Mouse (Mus musculus): ENCODE measurements around the gene Crhr2.

Gene Crhr2

DNA sequence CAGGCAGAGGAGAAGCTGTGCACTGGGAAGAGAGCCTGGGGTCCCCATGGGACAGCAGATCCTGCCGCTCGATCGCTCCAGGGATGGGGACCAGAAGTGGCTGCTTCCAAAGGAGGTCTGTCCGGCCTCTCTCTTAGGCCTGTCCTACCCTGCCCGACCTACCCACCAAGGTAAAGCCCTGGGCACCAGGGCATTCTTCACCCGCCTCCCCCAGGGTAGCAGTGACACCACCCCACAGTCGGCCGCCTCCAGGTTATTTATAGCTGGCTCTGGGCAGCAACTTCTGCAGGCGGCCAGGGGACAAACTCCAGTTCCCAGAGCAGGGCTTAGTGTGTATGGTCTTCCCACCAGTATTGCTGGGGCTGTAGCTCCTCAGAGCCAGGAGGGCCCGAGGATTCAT, at the start of gene Crhr2:
TSS of gene Crhr2 (minus strand) at position 223 of the 400 bp plus-strand sequence.
- DNase-seq = no peak

DNA sequence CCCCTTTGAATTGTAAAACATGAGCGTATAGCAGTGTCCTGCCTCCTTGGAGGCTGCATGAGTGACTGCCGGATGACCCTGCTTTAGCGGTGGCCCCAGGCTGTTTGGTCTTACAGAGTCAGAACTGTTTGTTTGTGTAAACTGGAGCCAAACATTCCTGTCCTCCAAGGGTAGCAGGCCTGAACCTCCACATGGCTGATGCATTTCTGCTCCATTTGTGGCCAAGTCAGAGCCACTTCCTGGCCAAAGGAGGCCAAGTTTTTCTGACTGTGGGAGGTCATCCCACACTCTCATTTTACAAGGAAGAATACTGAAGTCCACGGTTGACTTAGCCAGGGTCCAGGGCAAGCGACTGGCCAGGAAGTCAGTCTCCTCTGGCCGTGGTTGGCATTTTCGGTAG, 46.7 kb upstream of the Crhr2 start:
- peak; percentile 50 for DNase-seq

DNA sequence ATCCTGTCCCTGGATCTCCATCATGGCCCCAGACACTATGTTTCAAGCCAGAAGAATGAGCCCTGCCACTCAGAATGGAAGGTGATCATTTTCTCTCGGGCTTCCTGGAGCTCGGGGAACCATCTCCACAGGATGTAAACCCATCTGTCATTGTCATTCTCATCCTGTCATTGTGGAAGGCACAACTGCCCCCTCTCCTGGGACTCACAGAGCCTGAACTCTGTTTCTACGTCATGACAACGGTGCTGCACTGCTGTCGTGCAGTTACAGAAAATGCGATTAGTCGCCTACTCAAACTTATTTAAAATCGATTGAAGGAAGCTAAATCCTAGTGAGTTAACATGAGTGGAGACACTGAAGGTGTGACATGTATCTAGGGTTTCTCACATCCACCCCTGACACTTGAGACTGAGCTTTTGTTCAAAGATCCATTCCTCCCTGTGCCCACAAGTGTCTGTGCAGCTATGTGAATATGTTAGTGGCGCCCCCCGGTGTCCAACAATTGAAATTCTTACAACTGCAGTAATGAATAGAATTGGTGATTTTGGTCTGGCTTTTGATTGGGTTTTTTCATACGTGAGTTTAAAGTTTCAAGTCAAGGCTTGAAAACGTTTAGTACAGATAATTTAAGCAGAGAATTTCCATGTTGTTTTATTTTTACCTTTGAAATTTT, 44.4 kb upstream of the Crhr2 start:
- DNase-seq = no peak

DNA sequence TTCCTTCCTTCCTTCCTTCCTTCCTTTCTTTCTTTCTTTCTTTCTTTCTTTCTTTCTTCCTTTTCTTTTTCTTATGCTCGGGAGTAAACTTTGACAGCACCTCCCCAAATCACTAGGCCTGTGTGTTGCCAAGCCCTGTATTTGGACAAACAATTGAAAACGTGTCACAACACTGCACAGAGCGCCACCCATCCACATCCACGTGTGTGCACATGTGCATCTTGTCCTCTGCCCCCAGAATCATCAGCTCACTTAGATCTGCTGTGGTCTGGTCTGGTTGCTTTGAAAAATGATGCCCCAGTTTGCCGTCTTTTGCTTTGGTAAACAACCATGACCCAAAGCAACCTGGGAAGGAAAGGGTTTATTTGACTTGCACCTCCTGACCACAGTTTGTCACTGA, 43.1 kb upstream of the Crhr2 start:
- peak; percentile 63 for DNase-seq

DNA sequence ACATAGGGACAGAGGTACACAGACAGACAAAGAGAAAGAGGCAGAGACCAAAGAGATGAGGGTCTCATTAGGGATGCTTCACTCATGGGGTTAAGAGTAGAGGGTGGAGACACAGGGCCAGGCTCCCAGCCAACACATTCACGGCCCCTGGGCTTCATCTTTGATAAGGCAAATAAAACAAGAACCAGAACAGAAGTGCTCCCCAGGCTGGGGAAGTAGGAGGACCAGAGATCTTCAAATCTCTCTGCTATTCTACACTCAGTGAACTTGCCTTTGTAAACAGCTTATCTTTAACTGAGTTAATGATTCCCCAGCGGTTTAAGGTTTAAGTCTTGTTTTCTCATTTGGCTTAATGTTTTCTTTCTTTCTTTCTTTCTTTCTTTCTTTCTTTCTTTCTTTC, 42.6 kb upstream of the Crhr2 start:
- peak; percentile 46 for DNase-seq

DNA sequence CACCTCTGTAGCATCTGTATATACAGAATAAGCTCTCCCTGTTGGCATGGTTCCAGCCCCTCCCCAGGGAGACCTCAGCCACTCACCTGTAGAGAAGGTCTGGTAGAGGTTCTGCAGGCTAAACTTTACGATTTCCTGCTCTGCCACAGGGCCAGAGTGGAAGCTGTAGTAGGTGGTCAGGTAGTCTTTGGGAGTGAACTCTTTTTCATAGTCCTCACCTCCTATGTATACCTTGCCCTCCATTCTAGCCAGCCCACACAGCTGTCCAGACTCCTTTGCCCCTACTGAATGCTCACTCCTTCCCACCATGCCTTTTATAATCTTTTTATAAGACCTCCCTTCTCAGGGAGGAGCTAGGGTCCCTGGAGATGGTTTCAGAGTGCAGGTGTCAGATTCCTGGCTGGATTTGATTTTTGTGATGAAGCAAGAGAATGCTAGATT, 41.9 kb upstream of the Crhr2 start, which contains the start of gene Inmt:
TSS of gene Inmt (minus strand) at position 303 of the 441 bp plus-strand sequence.
- peak; percentile 52 for DNase-seq

DNA sequence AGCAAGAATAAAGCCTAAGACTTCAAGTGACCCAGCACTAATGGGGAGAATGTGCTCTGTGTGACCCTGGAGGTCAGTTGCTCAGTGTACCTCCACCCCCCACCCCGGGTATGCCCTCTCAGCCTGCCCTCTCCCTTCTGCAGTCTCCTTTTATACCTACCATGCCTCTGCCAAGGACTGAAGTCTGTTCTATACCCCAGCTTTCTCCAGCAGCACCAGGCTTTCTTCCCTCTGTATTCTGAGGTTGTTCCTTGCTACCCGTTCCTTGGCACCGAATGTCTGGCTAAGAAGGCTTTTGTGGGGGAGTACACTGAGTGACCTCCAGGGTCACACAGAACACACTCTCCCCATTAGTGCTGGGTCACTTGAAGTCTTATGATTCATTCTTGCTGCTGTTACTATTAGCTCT, 41.1 kb upstream of the Crhr2 start:
- peak; percentile 54 for DNase-seq

DNA sequence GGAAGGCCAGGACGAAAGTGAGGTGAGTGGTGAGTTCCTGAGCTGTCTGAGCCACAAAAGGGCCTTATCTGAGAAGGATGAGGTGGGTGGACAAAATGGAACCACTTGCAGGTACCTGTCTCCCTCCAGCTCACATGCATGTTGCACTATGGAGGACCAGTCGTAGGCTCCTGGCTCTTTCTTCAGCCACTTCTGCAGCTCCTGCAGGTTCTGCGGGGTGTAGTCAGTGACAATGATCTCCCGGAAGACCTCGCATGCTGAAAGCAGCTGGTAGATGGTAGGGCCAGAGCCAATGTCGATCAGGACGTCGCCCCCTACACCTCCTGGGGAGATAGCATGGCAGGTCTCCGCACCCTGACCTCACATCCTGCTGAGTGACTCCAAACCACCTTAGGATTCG, 40.4 kb upstream of the Crhr2 start:
- DNase-seq = no peak

DNA sequence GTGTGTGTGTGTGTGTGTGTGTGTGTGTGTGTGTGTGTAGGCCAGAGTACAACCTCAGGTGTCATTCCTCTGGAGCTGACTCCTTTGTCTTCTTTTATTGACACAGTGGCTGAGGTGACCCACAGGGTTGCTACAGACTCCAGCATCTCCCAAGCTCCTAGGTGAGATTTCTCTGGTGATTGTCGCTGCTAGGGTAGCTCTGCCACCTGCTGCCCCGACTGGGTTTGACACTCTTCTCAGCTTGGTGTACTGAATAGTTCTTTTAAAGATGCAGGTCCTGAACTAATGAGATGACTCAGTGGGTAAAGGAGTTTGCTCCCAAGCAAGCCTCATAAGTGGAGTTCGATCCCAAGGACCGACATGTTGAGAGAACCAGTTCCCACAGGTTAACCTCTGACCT, 38.8 kb upstream of the Crhr2 start:
- no peak for DNase-seq

DNA sequence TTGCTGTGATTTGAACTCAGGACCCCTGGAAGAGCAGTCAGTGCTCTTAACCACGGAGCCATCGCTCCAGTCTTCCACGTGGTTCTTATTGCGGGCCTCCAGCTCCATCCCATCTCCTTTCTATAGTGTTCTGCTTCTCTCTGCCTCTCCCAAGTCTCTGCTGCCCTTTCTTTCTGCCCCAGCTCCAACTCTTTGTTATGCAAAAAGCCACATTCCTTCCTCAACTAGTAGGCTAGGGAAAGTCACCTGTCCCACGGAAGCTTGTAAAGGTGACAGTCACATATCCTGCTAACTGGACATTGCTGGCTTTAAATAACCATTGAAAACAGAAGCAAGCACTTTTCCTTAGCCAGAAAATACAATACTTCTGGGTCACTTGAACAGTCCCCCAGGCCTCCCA, 37.0 kb upstream of the Crhr2 start:
- no peak for DNase-seq

DNA sequence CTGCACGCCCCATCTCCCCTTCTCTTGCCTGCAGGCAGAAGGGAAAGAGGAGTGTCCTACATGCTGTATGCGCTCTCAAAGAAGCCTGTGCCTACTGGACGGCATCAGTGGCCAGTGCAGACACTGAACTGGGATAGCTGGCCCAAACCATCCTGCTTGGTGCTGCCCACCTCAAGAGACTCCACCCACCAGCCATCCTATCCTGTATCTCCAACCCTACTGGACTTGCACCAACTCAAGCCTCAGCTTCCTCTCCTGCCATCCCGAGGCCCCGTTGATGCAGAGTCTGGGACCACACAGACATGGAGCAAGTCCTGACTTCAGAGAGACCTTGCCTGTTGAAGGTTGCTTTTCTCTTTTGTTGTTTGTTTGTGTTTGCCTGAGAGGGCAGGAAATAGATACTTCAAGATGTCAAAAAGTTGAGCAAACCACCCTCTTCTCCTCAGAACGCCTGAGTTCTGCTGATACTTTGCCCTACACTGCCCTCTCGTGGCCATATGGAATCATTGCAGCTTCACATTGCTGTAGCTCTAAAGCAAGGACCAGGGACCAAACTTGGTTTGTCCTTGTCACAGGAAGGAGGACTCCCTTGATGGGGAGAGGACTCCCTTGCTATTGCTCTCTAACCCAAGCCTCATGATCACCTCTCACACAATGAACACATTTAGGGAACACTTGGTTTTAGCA, 34.1 kb upstream of the Crhr2 start:
- DNase-seq = peak; percentile 80

DNA sequence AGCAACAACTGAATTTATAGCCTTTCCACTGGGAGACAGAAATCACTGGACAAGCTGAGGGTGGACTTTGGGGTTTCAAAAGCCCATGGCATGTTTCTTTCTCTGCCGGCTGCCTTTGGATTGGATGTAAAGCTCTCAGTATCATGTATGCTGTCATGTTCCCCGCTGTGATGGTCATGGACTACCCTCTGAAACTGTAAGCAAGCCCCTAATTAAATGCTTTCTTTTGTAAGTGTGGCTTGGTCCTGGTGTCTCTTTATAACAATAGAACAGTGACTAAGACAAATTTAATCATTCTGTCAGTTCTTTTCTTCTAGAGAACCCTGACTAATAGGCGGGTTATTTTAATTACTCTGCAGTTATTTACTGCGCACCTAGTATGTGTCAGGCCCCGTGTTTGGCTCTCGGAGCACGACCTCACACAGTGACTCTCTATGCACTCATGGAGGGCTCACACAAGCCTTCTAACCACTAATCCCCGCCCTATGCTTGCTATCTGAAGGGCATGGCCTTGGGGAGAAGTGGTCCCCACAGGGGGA, 30.3 kb upstream of the Crhr2 start:
- DNase-seq = no peak

DNA sequence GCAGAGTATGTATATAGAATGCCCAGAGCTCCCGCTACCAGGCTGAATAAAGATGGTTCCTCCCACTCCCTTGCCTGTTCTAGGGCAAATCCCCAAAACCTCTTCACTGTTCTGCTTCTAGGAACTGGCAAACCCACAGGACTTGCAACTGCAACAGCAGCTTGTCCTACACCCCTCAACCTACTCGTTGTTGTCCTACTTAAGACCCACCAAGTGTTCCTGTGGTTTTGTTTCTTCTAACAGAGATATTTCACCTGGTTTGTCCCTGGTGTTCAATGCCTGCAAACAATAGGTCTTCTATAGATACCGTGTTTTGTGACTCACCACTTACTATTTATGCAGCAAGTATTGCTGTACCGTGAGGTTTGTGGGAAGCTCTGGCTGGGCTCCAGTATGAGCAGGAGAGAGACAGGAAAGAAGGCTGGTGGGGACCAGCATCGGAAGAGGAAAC, 28.5 kb upstream of the Crhr2 start:
- DNase-seq = no peak

DNA sequence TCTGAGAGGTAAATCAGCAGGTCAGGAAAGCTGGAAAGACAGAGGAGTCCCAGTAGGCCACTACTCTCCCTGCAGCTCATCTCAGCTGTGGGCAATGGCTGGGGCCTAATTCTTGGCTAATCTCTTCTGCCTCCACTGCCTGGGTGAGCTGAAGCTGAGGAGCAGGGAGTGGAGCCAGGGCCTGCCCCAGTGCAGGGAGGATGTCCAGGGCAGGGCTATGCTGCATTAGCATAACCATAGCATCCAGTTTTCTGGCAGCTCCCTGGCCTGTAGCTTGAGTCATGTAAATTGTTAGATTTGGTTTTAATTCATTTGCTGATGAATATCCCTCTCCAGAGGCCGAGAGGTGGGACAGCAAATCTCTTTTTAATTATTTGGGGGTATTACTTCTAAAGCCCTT, 26.4 kb upstream of the Crhr2 start:
- no peak for DNase-seq

DNA sequence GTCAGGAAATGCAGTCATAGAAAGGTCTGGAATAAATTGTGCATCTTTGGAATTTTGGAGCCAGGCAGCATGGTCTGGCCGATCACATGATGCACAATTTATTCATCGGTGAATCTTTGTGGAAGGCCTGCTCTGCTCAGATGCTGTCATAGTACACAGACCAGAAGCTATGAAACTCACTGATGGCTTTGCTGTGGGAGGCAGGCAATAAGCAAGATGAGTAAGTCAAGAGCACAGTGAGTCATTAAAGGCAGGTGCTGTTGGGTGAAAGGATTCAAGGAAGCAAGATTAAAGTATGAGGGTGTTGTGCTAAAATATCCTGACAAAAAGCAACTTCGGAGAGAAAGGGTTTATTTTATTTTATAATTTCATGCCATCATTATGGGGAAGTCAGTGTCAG, 19.4 kb upstream of the Crhr2 start:
- DNase-seq = no peak

DNA sequence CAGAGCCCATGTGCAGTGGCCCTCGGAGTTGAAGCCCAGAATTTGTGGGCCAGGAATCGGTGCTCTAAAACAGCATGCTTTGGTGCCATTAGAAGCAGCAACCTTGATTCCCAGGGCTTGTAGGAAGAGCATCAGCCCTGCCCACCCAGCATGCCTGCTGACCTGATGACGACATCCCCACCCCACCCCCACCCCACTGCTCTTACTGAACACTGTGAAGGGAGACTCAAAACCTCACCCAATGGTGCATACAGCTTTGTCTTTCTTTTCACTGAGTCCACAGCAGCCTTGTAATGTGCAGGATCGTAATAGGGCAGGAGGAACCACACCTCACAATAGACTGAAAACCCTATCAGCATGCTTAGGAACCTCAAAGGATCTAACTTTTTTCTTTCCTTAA, 13.3 kb upstream of the Crhr2 start:
- no peak for DNase-seq

DNA sequence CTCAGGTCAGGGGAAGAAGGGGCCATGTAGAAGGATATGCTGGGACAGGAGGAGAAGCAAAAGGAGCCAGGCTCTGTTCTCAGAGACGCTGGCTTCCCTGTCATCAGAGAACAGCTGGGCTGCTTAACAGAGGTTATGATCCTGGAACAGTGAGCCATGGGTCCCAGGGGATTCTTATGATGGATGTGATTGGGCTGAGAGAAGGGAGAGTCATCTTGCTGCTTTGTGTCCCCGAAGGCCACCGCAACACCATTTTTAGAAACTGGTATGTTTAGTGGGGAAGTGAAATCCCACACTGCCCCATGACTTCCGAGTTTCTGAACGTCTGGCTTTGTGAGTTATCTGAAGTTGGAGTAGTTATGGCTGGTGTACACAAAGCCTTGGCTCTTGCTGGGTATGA, 12.5 kb upstream of the Crhr2 start:
- peak; percentile 27 for DNase-seq

DNA sequence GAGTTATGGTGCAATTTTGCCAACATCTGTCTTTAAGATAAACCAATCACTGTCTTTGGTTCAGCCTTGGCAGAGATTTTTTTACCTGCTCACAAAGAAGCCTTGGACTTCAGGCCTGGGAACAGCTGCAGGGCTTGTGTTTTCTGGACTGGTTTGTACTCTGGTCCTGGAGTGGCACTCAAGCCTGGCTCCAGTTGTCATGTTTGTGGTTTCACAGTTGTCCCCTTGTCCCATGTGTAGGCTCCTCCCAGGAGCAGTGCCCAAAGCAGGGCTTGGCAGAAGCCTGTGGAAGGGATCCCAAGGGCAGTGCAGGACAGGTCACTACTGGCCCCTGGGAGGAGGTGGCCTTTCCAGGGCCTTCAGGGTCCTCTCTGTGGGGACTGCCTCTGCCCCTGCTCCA, 5.5 kb upstream of the Crhr2 start:
- no peak for DNase-seq

DNA sequence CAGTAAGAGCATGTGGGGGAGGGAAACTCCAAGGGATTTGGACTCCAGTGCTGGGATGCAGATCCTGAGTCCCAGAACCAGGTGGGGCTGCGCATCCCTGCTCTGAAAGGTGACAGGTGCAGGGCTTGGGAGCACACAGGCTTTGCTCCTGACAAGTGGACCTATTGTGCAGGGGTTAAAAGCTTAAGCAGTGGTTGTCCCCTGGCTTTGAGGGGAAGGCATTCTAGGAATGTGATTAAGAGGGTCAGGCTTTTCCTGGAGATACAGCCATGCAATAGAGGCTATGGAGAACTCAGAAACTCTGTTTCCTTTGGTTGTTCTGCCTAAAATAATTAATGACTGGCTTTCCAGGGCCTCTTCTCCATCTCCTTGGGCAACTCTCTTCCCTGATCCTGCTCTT, 609 bp upstream of the Crhr2 start:
- no peak for DNase-seq

DNA sequence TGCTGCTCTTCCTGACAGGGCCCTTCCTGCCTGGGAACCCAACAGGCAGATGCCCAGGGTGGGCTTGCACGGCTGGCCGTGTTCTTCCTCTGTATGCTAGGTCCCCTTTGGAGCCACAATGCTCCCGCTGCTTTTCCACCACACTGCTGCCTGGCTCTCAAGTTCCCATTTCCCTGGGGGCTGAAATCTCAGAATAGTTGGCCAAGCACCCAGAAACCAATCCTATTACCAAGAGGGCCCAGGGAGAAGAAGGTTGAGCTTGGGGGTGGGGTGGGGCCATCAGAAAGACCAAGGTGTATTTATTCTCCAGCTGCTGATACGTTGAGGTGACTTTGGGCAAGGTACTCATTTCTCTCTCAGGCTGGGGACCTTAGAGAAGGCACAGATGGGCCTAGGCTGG, 1.5 kb downstream of the Crhr2 start:
- no peak for DNase-seq

DNA sequence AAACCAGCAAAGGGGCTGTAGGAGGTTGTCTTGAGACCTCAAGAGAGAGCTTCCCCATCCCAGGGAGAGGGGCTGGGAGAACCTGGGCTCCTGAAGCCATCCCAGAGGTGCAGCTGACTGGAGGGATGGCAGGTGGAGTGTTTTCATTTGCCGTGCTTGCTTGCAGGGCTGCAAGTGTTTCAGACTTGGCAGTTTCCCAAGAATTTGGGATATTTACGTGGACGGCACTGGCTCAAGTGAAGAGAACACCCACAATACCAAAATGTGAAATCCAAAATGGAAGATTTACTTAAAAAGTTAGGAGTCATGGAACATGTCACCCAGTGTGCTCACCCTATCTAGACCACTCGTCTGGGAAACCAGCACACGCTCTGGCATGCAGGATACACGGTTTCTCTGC, 2.2 kb downstream of the Crhr2 start:
- DNase-seq = no peak

DNA sequence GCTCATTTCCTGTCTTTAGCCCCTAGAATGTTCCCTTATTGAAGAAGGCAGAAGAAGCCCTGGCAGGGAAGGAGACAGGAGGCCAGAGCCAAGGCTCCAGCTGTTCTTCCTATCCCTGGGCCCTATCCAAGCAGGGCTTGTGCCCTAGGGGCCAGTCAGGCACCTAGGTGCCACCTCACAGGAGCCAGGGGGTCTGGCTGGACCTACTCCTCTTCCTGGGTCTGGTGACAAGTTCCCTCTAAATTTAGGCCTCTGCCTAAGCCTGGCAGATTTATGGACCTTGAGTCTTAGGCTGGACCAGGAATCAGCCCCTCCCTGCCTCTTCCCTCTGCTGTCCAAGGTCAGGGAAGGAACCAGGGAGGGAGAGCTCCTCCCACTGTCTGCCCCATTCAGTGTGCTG, 4.4 kb downstream of the Crhr2 start:
- no peak for DNase-seq

DNA sequence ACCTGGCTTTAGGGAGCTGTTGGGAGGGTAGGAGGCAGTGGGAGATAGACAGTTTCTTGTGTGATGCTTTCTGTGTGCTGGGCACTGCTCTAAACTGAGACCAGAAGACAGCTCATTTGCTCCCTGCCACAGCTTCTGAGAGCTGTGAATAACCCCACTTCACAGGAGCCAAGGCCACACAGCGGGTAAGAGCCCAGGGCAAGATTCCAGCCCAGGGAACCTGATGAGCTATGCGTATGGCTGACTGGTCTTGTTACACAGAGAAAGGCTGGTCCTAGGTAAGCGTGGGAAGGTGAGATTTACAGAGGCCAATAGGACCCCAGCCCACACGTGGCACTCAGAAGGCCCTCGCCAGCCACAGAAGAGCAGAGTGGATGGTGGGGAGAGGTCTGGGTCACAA, 6.2 kb downstream of the Crhr2 start:
- DNase-seq = no peak

DNA sequence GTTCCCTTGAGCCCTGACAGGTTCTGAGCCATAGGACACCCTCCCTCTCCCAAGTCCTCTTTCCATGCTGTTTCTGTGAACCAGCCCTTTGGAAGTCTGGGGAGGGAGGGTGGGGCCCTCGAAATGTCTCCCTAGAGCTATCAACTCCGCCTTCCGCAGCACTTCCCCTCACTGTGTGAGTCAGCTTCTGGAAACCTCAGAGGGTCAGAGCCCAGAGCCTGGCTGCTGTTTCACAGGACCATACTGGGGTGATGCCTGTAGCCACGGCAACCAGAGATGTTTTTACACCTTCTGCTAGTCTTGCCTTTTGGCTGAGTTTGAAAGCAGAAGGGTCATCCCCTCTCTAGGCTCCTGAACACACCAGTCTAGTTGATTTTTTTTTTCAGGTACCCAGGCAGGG, 9.8 kb downstream of the Crhr2 start:
- DNase-seq = no peak
